ENCODE assay signal across 28 mouse cellular contexts in genomic region chr3:85679312-85679933, GRCm38 (mm10).
DNase-seq lines count a peak whose midpoint lies in the region; ATAC-seq and TF ChIP-seq lines count a peak whose summit lies in the region.
"Had no signal": no experiment of that assay in that cellular context is flagged by ENCODE, and none has a peak within 500 bp of the region (broad histone marks: within the 10 kb centered on the region; RNA-seq: fewer than 3 reads in every experiment).

No protein-coding gene starts in this region.

- 59% methylated on average over 8 of the region's 8 CpGs for WGBS in heart, embryonic 12.5 days
- WGBS in liver, embryonic 15.5 days (ENCODE audit: insufficient replicate concordance), result 45% methylated on average over 8 of the region's 8 CpGs
- 88% methylated on average over 8 of the region's 8 CpGs for WGBS in forebrain, embryonic 10.5 days

- H3K9ac ChIP-seq in heart, embryonic 12.5 days, result peak overlapping the region; percentile 61; the same call in 1 of the 2 replicates
- no peak overlapping the region for H3K9ac ChIP-seq in liver, embryonic 15.5 days
- H3K9ac ChIP-seq: embryonic facial prominence, embryonic 12.5 days; forebrain, embryonic 15.5 days; hindbrain, embryonic 15.5 days; limb, embryonic 13.5 days; stomach, embryonic 15.5 days had no signal

- H3K36me3 ChIP-seq in heart, embryonic 12.5 days, result no peaks in the 10 kb centered on the region
- H3K36me3 ChIP-seq in liver, embryonic 15.5 days (replicated peaks), result no peaks in the 10 kb centered on the region
- no peaks in the 10 kb centered on the region for H3K36me3 ChIP-seq in forebrain, embryonic 10.5 days (replicated peaks)
- H3K36me3 ChIP-seq: embryonic facial prominence, embryonic 12.5 days; forebrain, embryonic 15.5 days; hindbrain, embryonic 10.5 days; hindbrain, embryonic 15.5 days; limb, embryonic 13.5 days; stomach, embryonic 15.5 days had no signal

- peak overlapping the region; percentile 15 for H3K4me2 ChIP-seq in heart, embryonic 12.5 days
- H3K4me2 ChIP-seq in liver, embryonic 15.5 days, result peak overlapping the region; percentile 25; the same call in 1 of the 2 replicates
- H3K4me2 ChIP-seq: embryonic facial prominence, embryonic 12.5 days; forebrain, embryonic 15.5 days; hindbrain, embryonic 15.5 days; limb, embryonic 13.5 days; stomach, embryonic 15.5 days had no signal

- no peak overlapping the region for H3K27ac ChIP-seq in heart, embryonic 12.5 days (ENCODE audit: poor library complexity, severe bottlenecking)
- peak overlapping the region; percentile 39 for H3K27ac ChIP-seq in layer of hippocampus, adult 2 months
- H3K27ac ChIP-seq in liver, embryonic 15.5 days (replicated peaks), result no peak overlapping the region
- no peak overlapping the region for H3K27ac ChIP-seq in forebrain, embryonic 10.5 days
- H3K27ac ChIP-seq: embryonic facial prominence, embryonic 12.5 days; forebrain, embryonic 15.5 days; hindbrain, embryonic 10.5 days; hindbrain, embryonic 15.5 days; limb, embryonic 13.5 days; macrophage; stomach, embryonic 15.5 days had no signal

- peaks cover 12% of the 10 kb centered on the region for H3K4me1 ChIP-seq in heart, embryonic 12.5 days (replicated peaks)
- 0 out of 2 replicates have a peak, but pooled peaks cover 4% of the 10 kb centered on the region for H3K4me1 ChIP-seq in liver, embryonic 15.5 days (replicated peaks)
- H3K4me1 ChIP-seq in forebrain, embryonic 10.5 days, result peaks cover 14% of the 10 kb centered on the region
- H3K4me1 ChIP-seq: embryonic facial prominence, embryonic 12.5 days; forebrain, embryonic 15.5 days; hindbrain, embryonic 10.5 days; hindbrain, embryonic 15.5 days; limb, embryonic 13.5 days; stomach, embryonic 15.5 days had no signal

- no peak overlapping the region for H3K4me3 ChIP-seq in heart, embryonic 12.5 days
- H3K4me3 ChIP-seq in layer of hippocampus, adult 2 months, result peak overlapping the region; percentile 43; the same call in 1 of the 2 replicates
- H3K4me3 ChIP-seq in liver, embryonic 15.5 days (replicated peaks), result no peak overlapping the region
- H3K4me3 ChIP-seq in forebrain, embryonic 10.5 days, result no peak overlapping the region
- H3K4me3 ChIP-seq: embryonic facial prominence, embryonic 12.5 days; forebrain, embryonic 15.5 days; hindbrain, embryonic 10.5 days; hindbrain, embryonic 15.5 days; left cerebral cortex, adult 2 months; limb, embryonic 13.5 days; stomach, embryonic 15.5 days had no signal

- TF ChIP-seq CTCF in layer of hippocampus, adult 2 months (conservative IDR thresholded peaks at IDR 0.05), result no peak

- H3K27me3 ChIP-seq in heart, embryonic 12.5 days (replicated peaks), result no peaks in the 10 kb centered on the region
- H3K27me3 ChIP-seq in liver, embryonic 15.5 days, result no peaks in the 10 kb centered on the region; the same call in 1 of the 2 replicates
- no peaks in the 10 kb centered on the region for H3K27me3 ChIP-seq in forebrain, embryonic 10.5 days (ENCODE audit: poor library complexity, severe bottlenecking)
- H3K27me3 ChIP-seq: embryonic facial prominence, embryonic 12.5 days; forebrain, embryonic 15.5 days; hindbrain, embryonic 15.5 days; stomach, embryonic 15.5 days had no signal

- no peaks in the 10 kb centered on the region for H3K9me3 ChIP-seq in heart, embryonic 12.5 days (replicated peaks)
- no peaks in the 10 kb centered on the region for H3K9me3 ChIP-seq in liver, embryonic 15.5 days (replicated peaks)
- no peaks in the 10 kb centered on the region for H3K9me3 ChIP-seq in forebrain, embryonic 10.5 days
- H3K9me3 ChIP-seq: embryonic facial prominence, embryonic 12.5 days; forebrain, embryonic 15.5 days; hindbrain, embryonic 10.5 days; hindbrain, embryonic 15.5 days; limb, embryonic 13.5 days; stomach, embryonic 15.5 days had no signal

- DNase-seq in heart, adult 9 months (ENCODE audit: low spot score in 2 of 2), result no peak
- no peak for DNase-seq in layer of hippocampus, adult 2 months (ENCODE audit: low spot score in 2 of 2)
- no peak for DNase-seq in layer of hippocampus, postnatal 10 days (ENCODE audit: low spot score in 2 of 2)
- peak; percentile 28 for DNase-seq in c-Kit-positive CD71-positive TER-119-positive erythroid progenitor cells, embryonic 14.5 days (ENCODE audit: low spot score)
- no peak for DNase-seq in adrenal gland, postnatal 14 days
- no peak for DNase-seq in forebrain, embryonic 10.5 days (ENCODE audit: extremely low spot score, low spot score)
- DNase-seq: adrenal gland, postnatal 36 days; cerebellum, adult 9-10 months; embryo, embryonic 11 days; gastrocnemius, postnatal 25 days; kidney, adult 11 months; kidney, postnatal 14 days; lung, adult 2 months; lung, postnatal 10 days; midbrain, embryonic 14.5 days; right cerebral cortex, postnatal 25 days; thymus, postnatal 25 days had no signal

- no peak for ATAC-seq in heart, embryonic 12.5 days (ENCODE audit: insufficient number of reproducible peaks, low FRiP score)
- peak; percentile 63; the same call in 1 of the 2 replicates for ATAC-seq in liver, embryonic 15.5 days (ENCODE audit: insufficient read depth)
- ATAC-seq: forebrain, embryonic 15.5 days; inflammation-experienced regulatory T-cells, adult 6 months had no signal
